Mouse (Mus musculus): ENCODE measurements around the gene Pdcd2l. TPM values are rescaled to one million over a fixed set of nuclear protein-coding genes. Genes with fewer than 3 reads are reported as not detected.

Pdcd2l gene
- polyA plus RNA-seq, 1 experiment from 2014 or later = 34.0 TPM

DNA sequence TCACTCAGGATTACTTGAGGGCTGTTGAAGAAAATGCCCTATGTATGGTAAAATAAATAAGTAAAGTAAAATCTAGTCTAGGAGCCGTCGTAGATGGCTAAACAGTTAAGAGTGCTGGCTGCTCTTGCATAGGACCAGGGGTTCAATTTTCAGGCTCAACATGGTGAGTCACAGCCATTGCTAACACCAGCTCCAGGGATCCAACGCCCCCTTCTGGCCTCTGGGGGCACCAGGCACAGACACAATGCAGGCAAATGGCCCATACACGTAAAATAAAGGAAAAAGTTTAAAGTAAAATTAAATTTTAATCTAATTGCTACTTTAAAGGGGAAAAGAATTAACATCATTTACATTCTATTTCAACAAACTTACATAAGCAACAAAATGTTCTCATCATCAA, 29.6 kb downstream of the Pdcd2l start:
- no peak for ATAC-seq
- WGBS = 36% methylated on average over 4 of the region's 4 CpGs
- H3K9ac ChIP-seq (replicated peaks; ENCODE audit: low read depth) = no peak overlapping the region
- H3K27ac ChIP-seq (ENCODE audit: low read length) = no peak overlapping the region
- DNase-seq (ENCODE audit: low spot score) = peak; percentile 69
- H3K4me3 ChIP-seq (ENCODE audit: low read depth, low read length) = no peak overlapping the region
- no peaks in the 10 kb centered on the region for H3K9me3 ChIP-seq (ENCODE audit: low read length)
- H3K27me3 ChIP-seq (replicated peaks; ENCODE audit: insufficient read depth, low read length) = no peaks in the 10 kb centered on the region
- 0 out of 2 replicates have a peak, but pooled peaks cover 5% of the 10 kb centered on the region for H3K4me1 ChIP-seq (ENCODE audit: insufficient read depth, low read depth, low read length)
- H3K4me2 ChIP-seq (replicated peaks; ENCODE audit: low read depth, low read length) = no peak overlapping the region
- TF ChIP-seq CTCF (IDR thresholded peaks at IDR 0.05) (peak; percentile 67), EP300 (IDR thresholded peaks at IDR 0.05) (no peak)
- H3K36me3 ChIP-seq (ENCODE audit: insufficient read depth, low read length) = peaks cover 19% of the 10 kb centered on the region

DNA sequence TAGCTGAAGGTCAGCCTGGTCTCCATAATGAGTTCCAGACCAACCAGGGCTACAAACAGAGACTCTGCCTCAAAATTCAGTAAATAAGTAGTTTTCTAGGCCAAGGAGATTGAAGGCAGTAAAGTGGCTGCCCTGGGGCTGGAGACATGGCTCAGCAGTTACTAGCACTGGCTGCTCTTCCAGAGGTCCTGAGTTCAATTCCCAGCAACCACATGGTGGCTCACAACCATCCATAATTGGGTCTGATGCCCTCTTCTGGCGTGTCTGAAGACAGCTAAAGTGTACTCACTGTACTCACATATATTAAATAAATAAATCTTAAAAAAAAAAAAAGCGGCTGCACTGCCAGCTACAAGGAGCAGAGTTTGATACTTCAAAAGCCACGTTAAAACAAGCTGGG, 30.5 kb downstream of the Pdcd2l start:
- WGBS = 54% methylated on average over 3 of the region's 3 CpGs
- DNase-seq (ENCODE audit: low spot score) (no peak), ATAC-seq (no peak)
- TF ChIP-seq CTCF (IDR thresholded peaks at IDR 0.05) = no peak
- H3K9ac ChIP-seq (replicated peaks; ENCODE audit: low read depth) = no peak overlapping the region
- H3K9me3 ChIP-seq (ENCODE audit: low read length) = no peaks in the 10 kb centered on the region
- H3K4me3 ChIP-seq (ENCODE audit: low read depth, low read length) = no peak overlapping the region
- 0 out of 2 replicates have a peak, but pooled peaks cover 5% of the 10 kb centered on the region for H3K4me1 ChIP-seq (ENCODE audit: insufficient read depth, low read depth, low read length)
- no peak overlapping the region for H3K27ac ChIP-seq (ENCODE audit: low read length)
- no peaks in the 10 kb centered on the region for H3K27me3 ChIP-seq (replicated peaks; ENCODE audit: insufficient read depth, low read length)
- no peak overlapping the region for H3K4me2 ChIP-seq (replicated peaks; ENCODE audit: low read depth, low read length)
- peaks cover 27% of the 10 kb centered on the region for H3K36me3 ChIP-seq (ENCODE audit: insufficient read depth, low read length)

DNA sequence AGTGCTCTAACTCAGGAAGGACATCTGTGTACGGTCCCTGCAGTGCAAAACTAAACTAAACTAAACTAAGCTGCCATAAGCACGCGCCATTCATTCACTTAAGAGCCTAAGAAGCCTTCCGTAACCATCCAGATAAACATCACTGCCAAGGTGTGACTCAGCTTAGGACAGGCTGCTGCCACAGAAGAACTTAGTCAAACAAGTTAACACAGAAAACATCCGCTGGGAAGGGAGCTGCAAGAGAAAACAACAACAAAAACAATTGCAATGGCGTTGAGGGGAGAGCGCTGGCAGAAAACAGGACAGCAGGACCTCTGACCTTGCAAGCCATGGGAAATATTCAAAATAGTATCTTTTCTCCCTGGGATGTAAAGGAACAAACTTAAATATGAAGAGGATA, 31.8 kb downstream of the Pdcd2l start:
- 87% methylated on average over 7 of the region's 7 CpGs for WGBS
- no peaks in the 10 kb centered on the region for H3K9me3 ChIP-seq (ENCODE audit: low read length)
- DNase-seq (ENCODE audit: low spot score) (no peak), ATAC-seq (no peak)
- peaks cover 35% of the 10 kb centered on the region for H3K36me3 ChIP-seq (ENCODE audit: insufficient read depth, low read length)
- no peak overlapping the region for H3K27ac ChIP-seq (ENCODE audit: low read length)
- no peak overlapping the region for H3K4me2 ChIP-seq (replicated peaks; ENCODE audit: low read depth, low read length)
- no peak overlapping the region for H3K4me3 ChIP-seq (ENCODE audit: low read depth, low read length)
- no peaks in the 10 kb centered on the region for H3K27me3 ChIP-seq (replicated peaks; ENCODE audit: insufficient read depth, low read length)
- no peak overlapping the region for H3K9ac ChIP-seq (replicated peaks; ENCODE audit: low read depth)
- TF ChIP-seq EP300 (IDR thresholded peaks at IDR 0.05) = no peak
- TF ChIP-seq CTCF (IDR thresholded peaks at IDR 0.05) = no peak
- H3K4me1 ChIP-seq (ENCODE audit: insufficient read depth, low read depth, low read length) = 0 out of 2 replicates have a peak, but pooled peaks cover 5% of the 10 kb centered on the region

DNA sequence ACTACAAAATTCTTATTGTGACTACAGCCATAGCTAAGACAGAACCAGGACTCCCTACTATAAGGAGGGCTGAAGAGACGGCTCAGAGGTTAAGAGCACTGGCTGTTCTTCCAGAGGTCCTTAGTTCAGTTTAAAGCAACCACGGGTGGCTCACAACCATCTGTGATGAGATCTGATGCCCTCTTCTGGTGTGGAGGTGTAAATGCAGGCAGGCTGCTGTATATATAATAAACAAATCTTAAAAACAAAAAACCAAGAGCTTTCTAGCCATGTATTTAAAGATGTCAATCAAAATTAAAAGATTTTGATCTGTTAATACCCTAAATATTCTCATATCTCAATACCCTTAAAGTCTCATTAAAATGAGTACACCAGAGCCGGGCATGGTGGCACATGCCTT, 37.3 kb downstream of the Pdcd2l start:
- no peaks in the 10 kb centered on the region for H3K27me3 ChIP-seq (replicated peaks; ENCODE audit: insufficient read depth, low read length)
- ATAC-seq = no peak
- H3K36me3 ChIP-seq (ENCODE audit: insufficient read depth, low read length) = peaks cover 64% of the 10 kb centered on the region

DNA sequence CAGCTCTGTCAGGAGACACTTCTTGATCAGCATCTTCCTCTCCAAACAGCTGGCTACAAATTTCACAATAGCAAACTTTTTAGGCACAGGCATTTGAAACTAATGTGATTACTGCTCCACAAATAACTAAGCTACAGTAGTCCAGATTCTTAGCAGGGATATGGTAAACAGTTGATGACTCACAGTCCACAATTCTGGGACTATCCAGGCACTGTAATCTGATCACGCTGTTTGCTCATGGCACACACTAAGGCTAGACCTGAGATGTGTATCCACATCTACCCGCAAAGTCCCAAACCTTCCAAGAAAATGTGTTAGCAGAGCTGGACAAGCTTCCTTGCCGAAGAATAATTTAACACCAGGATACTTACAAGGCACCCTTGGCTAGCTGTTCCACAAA, 38.5 kb downstream of the Pdcd2l start:
- ATAC-seq = 0 out of 2 replicates have a peak, but pooled peaks have one; percentile 17
- Histone ChIP-seq H3K4me3 (ENCODE audit: low read depth, low read length) (no peak overlapping the region), H3K27ac (ENCODE audit: low read length) (no peak overlapping the region), H3K4me1 (ENCODE audit: insufficient read depth, low read depth, low read length) (no peaks in the 10 kb centered on the region), H3K4me2 (replicated peaks; ENCODE audit: low read depth, low read length) (no peak overlapping the region), H3K9me3 (ENCODE audit: low read length) (no peaks in the 10 kb centered on the region), H3K27me3 (replicated peaks; ENCODE audit: insufficient read depth, low read length) (no peaks in the 10 kb centered on the region), H3K36me3 (ENCODE audit: insufficient read depth, low read length) (peaks cover 57% of the 10 kb centered on the region), H3K9ac (replicated peaks; ENCODE audit: low read depth) (no peak overlapping the region)
- WGBS = 87% methylated on average over 3 of the region's 3 CpGs
- TF ChIP-seq CTCF (IDR thresholded peaks at IDR 0.05) = no peak
- no peak for TF ChIP-seq EP300 (IDR thresholded peaks at IDR 0.05)
- DNase-seq (ENCODE audit: low spot score) = no peak

More for the DNA sequence above, 37.3 kb downstream of the Pdcd2l start:
- Histone ChIP-seq H3K4me2 (replicated peaks; ENCODE audit: low read depth, low read length) (no peak overlapping the region), H3K4me1 (ENCODE audit: insufficient read depth, low read depth, low read length) (no peaks in the 10 kb centered on the region), H3K27ac (ENCODE audit: low read length) (no peak overlapping the region), H3K9me3 (ENCODE audit: low read length) (no peaks in the 10 kb centered on the region), H3K9ac (replicated peaks; ENCODE audit: low read depth) (no peak overlapping the region), H3K4me3 (ENCODE audit: low read depth, low read length) (no peak overlapping the region)
- no peak for DNase-seq (ENCODE audit: low spot score)
- no peak for TF ChIP-seq EP300 (IDR thresholded peaks at IDR 0.05)
- peak; percentile 20; the same call in 1 of the 2 replicates for TF ChIP-seq CTCF (IDR thresholded peaks at IDR 0.05)
- WGBS = 90% methylated on average over 3 of the region's 3 CpGs

DNA sequence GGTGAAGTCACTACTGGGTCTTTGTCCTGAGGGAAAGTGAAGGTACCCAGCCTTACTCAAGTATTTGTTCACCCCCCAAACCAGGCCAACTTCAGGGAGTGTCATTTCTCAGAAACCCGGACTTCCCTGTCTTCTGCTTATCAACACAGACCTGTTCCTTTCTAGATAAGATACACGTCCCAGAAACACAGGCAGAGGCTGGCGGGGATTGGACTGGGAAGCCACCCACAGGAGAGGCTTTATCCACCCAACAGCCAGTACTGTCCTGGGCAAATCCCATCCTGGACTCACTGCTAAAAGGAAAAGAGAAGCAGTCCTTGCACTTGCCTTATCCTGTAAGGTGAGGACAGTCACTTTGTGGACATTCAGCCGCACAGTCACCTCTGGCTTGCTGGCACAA, 49.3 kb downstream of the Pdcd2l start:
- Histone ChIP-seq H3K36me3 (ENCODE audit: insufficient read depth, low read length) (peaks cover 76% of the 10 kb centered on the region), H3K27ac (ENCODE audit: low read length) (no peak overlapping the region), H3K27me3 (replicated peaks; ENCODE audit: insufficient read depth, low read length) (no peaks in the 10 kb centered on the region), H3K4me1 (ENCODE audit: insufficient read depth, low read depth, low read length) (no peaks in the 10 kb centered on the region), H3K9me3 (ENCODE audit: low read length) (no peaks in the 10 kb centered on the region), H3K4me3 (ENCODE audit: low read depth, low read length) (no peak overlapping the region), H3K4me2 (replicated peaks; ENCODE audit: low read depth, low read length) (no peak overlapping the region), H3K9ac (replicated peaks; ENCODE audit: low read depth) (no peak overlapping the region)
- DNase-seq (ENCODE audit: low spot score) (no peak), ATAC-seq (no peak)
- TF ChIP-seq CTCF (IDR thresholded peaks at IDR 0.05) (no peak), EP300 (IDR thresholded peaks at IDR 0.05) (no peak)
- 81% methylated on average over 4 of the region's 4 CpGs for WGBS

DNA sequence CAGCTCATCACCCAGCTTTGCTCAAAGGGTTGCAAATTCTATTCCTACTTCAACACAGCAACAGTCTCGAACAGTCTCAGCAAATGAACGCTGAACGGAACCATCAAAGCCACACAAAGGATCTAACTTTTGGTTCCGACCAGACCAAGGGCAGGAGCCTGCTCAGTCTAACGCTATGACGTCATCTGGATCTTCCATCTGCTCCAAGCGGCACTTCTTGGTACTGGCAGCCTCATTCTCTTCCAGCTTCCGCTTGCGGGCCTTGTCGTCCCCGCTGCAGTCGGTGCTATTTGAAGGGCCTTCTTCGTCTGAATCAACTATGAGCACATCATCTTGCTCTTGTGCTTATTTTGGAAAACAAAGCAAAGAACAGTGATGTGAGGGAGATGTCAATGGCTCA, 55.3 kb downstream of the Pdcd2l start:
- Histone ChIP-seq H3K27me3 (replicated peaks; ENCODE audit: insufficient read depth, low read length) (no peaks in the 10 kb centered on the region), H3K27ac (ENCODE audit: low read length) (no peak overlapping the region), H3K9ac (replicated peaks; ENCODE audit: low read depth) (no peak overlapping the region), H3K4me2 (replicated peaks; ENCODE audit: low read depth, low read length) (no peak overlapping the region), H3K36me3 (ENCODE audit: insufficient read depth, low read length) (peaks cover 50% of the 10 kb centered on the region), H3K9me3 (ENCODE audit: low read length) (no peaks in the 10 kb centered on the region), H3K4me3 (ENCODE audit: low read depth, low read length) (no peak overlapping the region), H3K4me1 (ENCODE audit: insufficient read depth, low read depth, low read length) (no peaks in the 10 kb centered on the region)
- TF ChIP-seq EP300 (IDR thresholded peaks at IDR 0.05) (no peak), CTCF (IDR thresholded peaks at IDR 0.05) (no peak)
- WGBS = 95% methylated on average over 13 of the region's 13 CpGs
- no peak for ATAC-seq
- DNase-seq (ENCODE audit: low spot score) = no peak
